Mouse (Mus musculus): ENCODE results near the gene Gm17359. TPM values are rescaled to one million over a fixed set of nuclear protein-coding genes. Genes with fewer than 3 reads are reported as not detected.

Gm17359 gene
- not detected for polyA plus RNA-seq (2014; fragmentation: Illumina TruSeq; extraction: RNeasy Lipid Tissue Mini Kit (QIAGEN cat#74804); ENCODE audit: low read depth, low replicate concordance)

DNA sequence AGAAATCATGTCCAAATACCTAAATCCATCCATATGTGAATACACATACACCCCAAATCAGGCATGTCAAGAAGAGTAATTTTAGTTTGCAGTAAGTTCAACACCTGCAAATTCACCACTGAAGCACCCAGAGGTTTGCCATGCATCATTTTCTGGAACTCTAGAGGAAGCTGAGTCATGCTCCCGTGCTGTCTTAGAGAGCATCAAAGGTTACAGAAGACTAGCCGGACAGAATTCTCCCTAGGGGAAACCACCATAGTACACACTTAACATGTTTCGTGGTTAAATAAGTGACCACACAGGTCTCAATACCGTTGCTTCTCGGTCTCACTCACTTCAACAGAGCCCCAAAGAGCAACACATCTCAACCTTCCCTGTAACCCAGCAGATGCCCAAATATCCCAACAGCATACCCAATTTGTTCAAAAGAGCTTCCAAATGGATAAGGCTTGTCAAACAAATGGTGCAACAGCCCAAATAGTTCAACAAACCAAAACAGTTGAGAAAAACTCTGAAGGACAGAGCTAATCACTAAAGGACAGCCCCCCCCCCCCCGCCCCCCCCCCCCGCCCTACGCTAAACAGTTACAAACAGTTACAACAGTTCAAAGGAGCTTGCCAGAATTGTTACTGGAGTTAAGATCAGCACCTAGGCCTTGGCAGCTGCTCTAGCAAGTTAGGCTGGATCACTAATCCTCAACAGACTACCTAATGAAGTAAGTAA, at the start of gene Gm17359:
TSS of gene Gm17359 (plus strand) at position 618 of the 723 bp plus-strand sequence.

Other genes starting within 250 kb of the Gm17359 start
- 10.4 TPM for gene Rapgef2, start 50.1 kb upstream of the Gm17359 start, polyA plus RNA-seq (2014; fragmentation: Illumina TruSeq; extraction: RNeasy Lipid Tissue Mini Kit (QIAGEN cat#74804); ENCODE audit: low read depth, low replicate concordance)
- 4.8 TPM for gene Fnip2, start 231.1 kb downstream of the Gm17359 start, polyA plus RNA-seq (2014; fragmentation: Illumina TruSeq; extraction: RNeasy Lipid Tissue Mini Kit (QIAGEN cat#74804); ENCODE audit: low read depth, low replicate concordance)

Data from adrenal gland, adult 10 weeks (tissue).